Mouse (Mus musculus): ENCODE data around the gene Actl7a.

DNA sequence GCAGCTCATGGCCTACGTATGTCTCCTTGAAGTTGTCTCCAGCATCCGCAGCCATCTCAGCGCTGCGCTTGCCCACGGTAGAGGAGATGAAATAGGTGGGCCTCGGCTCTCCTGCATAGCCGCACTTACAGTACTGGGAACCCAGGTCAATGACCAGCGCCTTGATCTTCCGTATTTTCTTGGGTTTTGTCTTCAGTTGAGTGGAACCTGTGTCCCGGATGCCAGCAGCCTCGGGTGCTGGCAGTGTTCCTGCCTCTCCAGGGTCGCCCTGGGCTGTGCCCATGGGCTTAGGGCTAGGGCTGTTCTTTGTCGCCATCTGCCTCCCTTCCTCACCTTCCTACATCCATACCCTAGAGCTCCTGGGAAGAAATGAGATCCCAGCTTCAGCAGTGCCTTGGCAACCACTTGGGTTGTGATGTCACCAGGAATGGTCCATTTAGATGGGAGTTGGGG lies 2.1 kb upstream of the Actl7a start, which contains the start of gene Actl7b:
- no peak for TF ChIP-seq POLR2A (IDR thresholded peaks at IDR 0.05; ENCODE audit: insufficient read length, low read depth)
- no peak for TF ChIP-seq POLR2AphosphoS2 (IDR thresholded peaks at IDR 0.05; ENCODE audit: insufficient read length, low read depth)
- no peak for TF ChIP-seq TCF12 (IDR thresholded peaks at IDR 0.05; ENCODE audit: insufficient read depth, poor library complexity, severe bottlenecking)
- TF ChIP-seq MAX (IDR thresholded peaks at IDR 0.05; ENCODE audit: low read depth): no peak
- no peak for TF ChIP-seq USF1 (IDR thresholded peaks at IDR 0.05; ENCODE audit: low read depth)
- TF ChIP-seq CEBPB (IDR thresholded peaks at IDR 0.05; ENCODE audit: insufficient read depth, poor library complexity, severe bottlenecking): no peak
- no peak for TF ChIP-seq MYOG (IDR thresholded peaks at IDR 0.05; ENCODE audit: control insufficient read depth in 1 of 3, insufficient read depth in 1 of 3, insufficient read length in 2 of 3, low read depth in 2 of 3)
- TF ChIP-seq MYOD1 (IDR thresholded peaks at IDR 0.05; ENCODE audit: control insufficient read depth in 1 of 3, insufficient read length in 2 of 3, low read depth in 2 of 3): no peak
- TF ChIP-seq SRF (IDR thresholded peaks at IDR 0.05; ENCODE audit: control insufficient read depth, insufficient read length, low read depth): no peak
- TF ChIP-seq E2F4 (IDR thresholded peaks at IDR 0.05; ENCODE audit: insufficient read depth): no peak
- TF ChIP-seq TCF3 (IDR thresholded peaks at IDR 0.05; ENCODE audit: insufficient read length, low read depth): no peak
